Mouse (Mus musculus) kidney, embryonic 14.5 days (tissue): ENCODE results near the gene Homer2. TPM values are rescaled to one million over a fixed set of nuclear protein-coding genes. Genes with fewer than 3 reads are reported as not detected.

Source experiments
- ATAC-seq: fragments of 200-750 bp; cut with Nextera tagmentation; 2 replicates; pipeline ENCODE4 v1.8.0; 2017; ENCODE audit warnings: moderate number of reproducible peaks, mild to moderate bottlenecking, moderate TSS enrichment, moderate library complexity; ENCODE audit not compliant: low FRiP score, low TSS enrichment
- H3K27ac ChIP-seq: fragments of 300-500 bp; sonication (generic); 2 replicates; pipeline ENCODE4 v1.5.1; 2014; ENCODE audit warnings: low read depth, mild to moderate bottlenecking, low read length, moderate library complexity, mixed read lengths
- H3K27me3 ChIP-seq: fragments of 300-500 bp; sonication (generic); 2 replicates; pipeline ENCODE4 v1.6.1; 2014; ENCODE audit warnings: mild to moderate bottlenecking, low read length; ENCODE audit not compliant: control insufficient read depth, insufficient read depth
- H3K36me3 ChIP-seq: fragments of 300-500 bp; sonication (generic); 2 replicates; pipeline ENCODE4 v1.6.1; 2014; ENCODE audit warnings: low read length, mixed read lengths; ENCODE audit not compliant: control insufficient read depth, insufficient read depth
- H3K4me1 ChIP-seq: fragments of 300-500 bp; sonication (generic); 2 replicates; pipeline ENCODE4 v1.6.1; 2014; ENCODE audit warnings: low read length, mixed read lengths; ENCODE audit not compliant: control insufficient read depth, insufficient read depth
- H3K4me2 ChIP-seq: fragments of 300-500 bp; sonication (generic); replicated peaks from 2 replicates; pipeline ENCODE4 v1.6.1; 2014; ENCODE audit warnings: low read depth, mild to moderate bottlenecking, low read length
- H3K4me3 ChIP-seq: fragments of 300-500 bp; sonication (generic); 2 replicates; pipeline ENCODE4 v1.5.1; 2014; ENCODE audit warnings: mild to moderate bottlenecking, low read length
- H3K9ac ChIP-seq: fragments of 300-500 bp; sonication (generic); 2 replicates; pipeline ENCODE4 v1.6.1; 2014; ENCODE audit warnings: low read depth, mild to moderate bottlenecking, low read length, moderate library complexity
- H3K9me3 ChIP-seq: fragments of 300-500 bp; sonication (generic); 2 replicates; pipeline ENCODE4 v1.6.1; 2016; ENCODE audit warnings: low read length; ENCODE audit not compliant: control insufficient read depth
- WGBS: fragments of 180-500 bp; shearing (Covaris S2); extraction: QIAGEN DNeasy Blood & Tissue Kit; methylation state at CpG from one replicate; pipeline ENCODE4 v1.1.7; 2014; 5-methylcytosine and 5-hydroxymethylcytosine counted together
- polyA plus RNA-seq: library from polyadenylated mRNA; unstranded; fragments of >200 nt; fragmentation: Nextera tagmentation; extraction: Ambion mirVana; gene quantifications from 2 replicates; pipeline ENCODE4 v1.2.1, GENCODE M21; 2014

The Homer2 gene
- polyA plus RNA-seq, 1 experiment from 2014 or later: 14.5 TPM

GRCm38 (mm10) chr7:81575606-81576005 is 131.7 kb downstream of the Homer2 start:
- Histone ChIP-seq H3K27ac (no peak overlapping the region), H3K4me2 (no peak overlapping the region), H3K9ac (no peak overlapping the region), H3K4me3 (no peak overlapping the region), H3K4me1 (0 out of 2 replicates have a peak, but pooled peaks cover 6% of the 10 kb centered on the region), H3K9me3 (no peaks in the 10 kb centered on the region), H3K36me3 (peaks cover 5% of the 10 kb centered on the region; the same call in 1 of the 2 replicates), H3K27me3 (no peaks in the 10 kb centered on the region)
- ATAC-seq: no peak
- WGBS: 93% methylated on average over 10 of the region's 10 CpGs

GRCm38 (mm10) chr7:81573821-81574220 is 133.5 kb downstream of the Homer2 start:
- peaks cover 5% of the 10 kb centered on the region; the same call in 1 of the 2 replicates for H3K36me3 ChIP-seq
- H3K4me3 ChIP-seq: no peak overlapping the region
- 0 out of 2 replicates have a peak, but pooled peaks cover 6% of the 10 kb centered on the region for H3K4me1 ChIP-seq
- H3K9me3 ChIP-seq: no peaks in the 10 kb centered on the region
- ATAC-seq: no peak
- WGBS: 95% methylated on average over 9 of the region's 9 CpGs
- H3K27ac ChIP-seq: no peak overlapping the region
- no peak overlapping the region for H3K4me2 ChIP-seq
- no peaks in the 10 kb centered on the region for H3K27me3 ChIP-seq
- H3K9ac ChIP-seq: no peak overlapping the region

GRCm38 (mm10) chr7:81573397-81573796 is 133.9 kb downstream of the Homer2 start:
- 94% methylated on average over 6 of the region's 6 CpGs for WGBS
- 0 out of 2 replicates have a peak, but pooled peaks cover 6% of the 10 kb centered on the region for H3K4me1 ChIP-seq
- no peak overlapping the region for H3K4me3 ChIP-seq
- H3K27me3 ChIP-seq: no peaks in the 10 kb centered on the region
- no peak overlapping the region for H3K27ac ChIP-seq
- ATAC-seq: no peak
- H3K4me2 ChIP-seq: no peak overlapping the region
- peaks cover 5% of the 10 kb centered on the region; the same call in 1 of the 2 replicates for H3K36me3 ChIP-seq
- no peaks in the 10 kb centered on the region for H3K9me3 ChIP-seq
- H3K9ac ChIP-seq: no peak overlapping the region

- ATAC-seq: no peak
- Histone ChIP-seq H3K27me3 (no peaks in the 10 kb centered on the region), H3K36me3 (peaks cover 2% of the 10 kb centered on the region; the same call in 1 of the 2 replicates), H3K9me3 (no peaks in the 10 kb centered on the region), H3K4me1 (0 out of 2 replicates have a peak, but pooled peaks cover 6% of the 10 kb centered on the region), H3K9ac (no peak overlapping the region; the same call in 1 of the 2 replicates), H3K27ac (no peak overlapping the region), H3K4me3 (peak overlapping the region; percentile 85; the same call in 1 of the 2 replicates), H3K4me2 (peak overlapping the region; percentile 81; the same call in 1 of the 2 replicates)
- WGBS: 73% methylated on average over 6 of the region's 6 CpGs
Observed at GRCm38 (mm10) chr7:81572610-81573268, 134.6 kb downstream of the Homer2 start.

- 18% methylated on average over 15 of the region's 15 CpGs for WGBS
- peak overlapping the region; percentile 85 for H3K4me3 ChIP-seq
- H3K4me1 ChIP-seq: 0 out of 2 replicates have a peak, but pooled peaks cover 6% of the 10 kb centered on the region
- no peaks in the 10 kb centered on the region for H3K9me3 ChIP-seq
- peak overlapping the region; percentile 93 for H3K27ac ChIP-seq
- peaks cover 2% of the 10 kb centered on the region; the same call in 1 of the 2 replicates for H3K36me3 ChIP-seq
- ATAC-seq: no peak
- H3K9ac ChIP-seq: peak overlapping the region; percentile 85
- H3K4me2 ChIP-seq: peak overlapping the region; percentile 81
- H3K27me3 ChIP-seq: no peaks in the 10 kb centered on the region
Observed at GRCm38 (mm10) chr7:81571941-81572441, 135.3 kb downstream of the Homer2 start.

GRCm38 (mm10) chr7:81571108-81571940 is 136.0 kb downstream of the Homer2 start, which contains the start of gene Whamm:
TSS of gene Whamm (plus strand) at chr7:81571266.
- H3K4me1 ChIP-seq: 0 out of 2 replicates have a peak, but pooled peaks cover 6% of the 10 kb centered on the region
- H3K9me3 ChIP-seq: no peaks in the 10 kb centered on the region
- H3K27me3 ChIP-seq: no peaks in the 10 kb centered on the region
- peak within 1 kb of the TSS; percentile 81 for H3K4me2 ChIP-seq
- peak; percentile 100 for ATAC-seq
- peaks cover 2% of the 10 kb centered on the region; the same call in 1 of the 2 replicates for H3K36me3 ChIP-seq
- peak within 1 kb of the TSS; percentile 85 for H3K9ac ChIP-seq
- WGBS: under 1% methylated on average over 96 of the region's 96 CpGs
- peak within 1 kb of the TSS; percentile 93 for H3K27ac ChIP-seq
- H3K4me3 ChIP-seq: peak within 1 kb of the TSS; percentile 85

GRCm38 (mm10) chr7:81570752-81571107 is 136.6 kb downstream of the Homer2 start:
- no peaks in the 10 kb centered on the region for H3K27me3 ChIP-seq
- peak overlapping the region; percentile 81 for H3K4me2 ChIP-seq
- H3K9ac ChIP-seq: 0 out of 2 replicates have a peak overlapping the region, but pooled peaks have one; percentile 85
- 0 out of 2 replicates have a peak, but pooled peaks cover 6% of the 10 kb centered on the region for H3K4me1 ChIP-seq
- WGBS: 5% methylated on average over 5 of the region's 5 CpGs
- no peak overlapping the region for H3K27ac ChIP-seq
- H3K4me3 ChIP-seq: peak overlapping the region; percentile 85
- H3K9me3 ChIP-seq: no peaks in the 10 kb centered on the region
- no peak for ATAC-seq
- H3K36me3 ChIP-seq: peaks cover 2% of the 10 kb centered on the region; the same call in 1 of the 2 replicates

GRCm38 (mm10) chr7:81570271-81570670 is 137.1 kb downstream of the Homer2 start:
- WGBS: 90% methylated on average over 3 of the region's 3 CpGs
- Histone ChIP-seq H3K27me3 (no peaks in the 10 kb centered on the region), H3K27ac (no peak overlapping the region), H3K4me1 (0 out of 2 replicates have a peak, but pooled peaks cover 6% of the 10 kb centered on the region), H3K9me3 (no peaks in the 10 kb centered on the region), H3K36me3 (peaks cover 2% of the 10 kb centered on the region; the same call in 1 of the 2 replicates), H3K4me3 (no peak overlapping the region), H3K4me2 (no peak overlapping the region), H3K9ac (no peak overlapping the region)
- no peak for ATAC-seq
